Mouse (Mus musculus) ovary, adult 10 weeks (tissue): ENCODE data around the gene Defa36. TPM values are rescaled to one million over a fixed set of nuclear protein-coding genes. Genes with fewer than 3 reads are reported as not detected.

ENCODE experiments used
- polyA plus RNA-seq: library from polyadenylated mRNA; stranded (reverse); fragments of 350-450 nt; fragmentation: Illumina TruSeq; extraction: RNeasy Lipid Tissue Mini Kit (QIAGEN cat#74804); gene quantifications from one replicate; pipeline ENCODE4 v1.2.3, GENCODE M21; 2014

Gene Defa36
- polyA plus RNA-seq: not detected

GRCm38 (mm10) chr8:21427111-21427510, at the start of gene Defa36:
Gene Defa36, plus strand, starts transcription at chr8:21427411.

GRCm38 (mm10) chr8:21378215-21378614, 49.0 kb upstream of the Defa36 start, which contains the start of gene Defa2:
Gene Defa2, plus strand, starts transcription at chr8:21378515.

DNA sequence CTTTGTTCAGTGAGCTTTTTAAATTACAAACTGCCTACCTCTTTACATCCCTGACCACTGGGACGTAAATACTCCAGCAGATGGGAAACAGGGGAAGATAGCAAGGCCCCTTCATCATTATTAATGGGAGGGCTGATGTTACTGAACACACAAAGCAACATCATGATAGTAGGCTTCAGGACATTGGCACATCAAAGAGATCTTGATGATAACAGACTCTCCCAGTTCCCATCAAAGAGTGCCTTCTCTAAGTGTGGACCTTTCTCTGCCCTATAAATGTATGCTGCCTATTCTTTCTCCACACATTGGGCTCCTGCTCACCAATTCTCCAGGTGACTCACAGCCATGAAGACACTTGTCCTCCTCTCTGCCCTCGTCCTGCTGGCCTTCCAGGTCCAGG, 35.7 kb upstream of the Defa36 start, which contains the start of gene Defa33:
Defa33 (plus strand) TSS at position 301 of the 400 bp plus-strand sequence.

DNA sequence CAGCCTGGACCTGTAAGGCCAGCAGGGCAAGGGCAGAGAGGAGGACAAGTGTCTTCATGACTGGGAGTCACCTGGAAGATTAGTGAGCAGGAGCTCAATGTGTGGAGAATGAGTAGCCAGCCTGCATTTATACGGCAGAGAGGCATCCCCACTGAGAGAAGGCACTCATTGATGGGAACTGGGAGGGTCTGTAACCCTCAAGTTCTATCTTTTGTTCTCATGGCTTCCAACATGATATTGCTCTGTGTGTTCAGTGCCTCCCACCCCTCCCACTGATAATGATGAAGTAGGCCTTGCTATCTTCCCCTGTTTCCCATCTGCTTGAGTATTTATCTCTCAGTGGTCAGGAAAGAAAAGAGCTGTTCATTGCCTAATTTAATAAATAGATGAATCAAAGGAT, 29.2 kb downstream of the Defa36 start, which contains the start of gene Gm7849:
Gm7849 (minus strand) TSS at position 101 of the 400 bp plus-strand sequence.

Other genes with a start within 250 kb of the Defa36 start
- gene Defa31, start 235.8 kb upstream of the Defa36 start, polyA plus RNA-seq: not detected
- gene Gm15293, start 225.8 kb upstream of the Defa36 start, polyA plus RNA-seq: not detected
- gene Gm15292, start 177.7 kb upstream of the Defa36 start, polyA plus RNA-seq: not detected
- gene Defa27, start 111.9 kb upstream of the Defa36 start, polyA plus RNA-seq: not detected
- not detected for gene Defa29, start 100.4 kb upstream of the Defa36 start, polyA plus RNA-seq
- not detected for gene Defa2, start 48.9 kb upstream of the Defa36 start, polyA plus RNA-seq
- not detected for gene Defa33, start 35.6 kb upstream of the Defa36 start, polyA plus RNA-seq
- not detected for gene Gm7849, start 29.1 kb downstream of the Defa36 start, polyA plus RNA-seq
- gene Defa20, start 81.8 kb downstream of the Defa36 start, polyA plus RNA-seq: not detected
- not detected for gene Defa32, start 101.6 kb downstream of the Defa36 start, polyA plus RNA-seq
- not detected for gene Defa37, start 138.0 kb downstream of the Defa36 start, polyA plus RNA-seq
- gene Defa28, start 155.6 kb downstream of the Defa36 start, polyA plus RNA-seq: not detected
- not detected for gene Gm7861, start 167.1 kb downstream of the Defa36 start, polyA plus RNA-seq
- not detected for gene Defa26, start 190.8 kb downstream of the Defa36 start, polyA plus RNA-seq
- not detected for gene Defa17, start 228.4 kb downstream of the Defa36 start, polyA plus RNA-seq
- gene Defa34, start 238.4 kb downstream of the Defa36 start, polyA plus RNA-seq: not detected